8 mouse cellular contexts compared by ENCODE assay signal in genomic region chr4:150138084-150138543, GRCm38 (mm10). TPM values are rescaled to one million over a fixed set of nuclear protein-coding genes. Genes with fewer than 3 reads are reported as not detected.
DNase-seq lines count a peak whose midpoint lies in the region; ATAC-seq and TF ChIP-seq lines count a peak whose summit lies in the region.

No protein-coding gene starts in this region.

- DNase-seq in 3134 (ENCODE audit: extremely low read depth, insufficient read length, low spot score), result peak; percentile 70
- peak; percentile 37 for DNase-seq in T-cell, adult 2 months (ENCODE audit: low spot score)
- DNase-seq in gastrocnemius, postnatal 25 days, result peak; percentile 26
- peak; percentile 49 for DNase-seq in kidney, adult 18-20 months
- DNase-seq in splenic B cell, adult 2 months (ENCODE audit: low read depth, low spot score), result peak; percentile 81

- no peaks in the 10 kb centered on the region for H3K4me1 ChIP-seq in cortical plate, adult 2 months (ENCODE audit: control insufficient read depth, insufficient read depth, low read length)
- peaks cover 11% of the 10 kb centered on the region for H3K4me1 ChIP-seq in limb, embryonic 13.5 days
- peaks cover 13% of the 10 kb centered on the region for H3K4me1 ChIP-seq in midbrain, embryonic 13.5 days (replicated peaks)

- peak overlapping the region; percentile 55; the same call in 1 of the 2 replicates for H3K9ac ChIP-seq in limb, embryonic 13.5 days
- H3K9ac ChIP-seq in midbrain, embryonic 13.5 days (replicated peaks), result peak overlapping the region; percentile 50

- no peaks in the 10 kb centered on the region for H3K36me3 ChIP-seq in limb, embryonic 13.5 days
- no peaks in the 10 kb centered on the region for H3K36me3 ChIP-seq in midbrain, embryonic 13.5 days
- no peaks in the 10 kb centered on the region for H3K36me3 ChIP-seq in splenic B cell, adult 2 months (ENCODE audit: control insufficient read depth, insufficient read depth, low read length, poor library complexity, severe bottlenecking)

- peak; percentile 52; the same call in 1 of the 2 replicates for ATAC-seq in limb, embryonic 13.5 days (ENCODE audit: low FRiP score, low read depth)
- peak; percentile 74 for ATAC-seq in midbrain, embryonic 13.5 days

- H3K4me3 ChIP-seq in cortical plate, adult 2 months (ENCODE audit: insufficient read depth, low read length), result peak overlapping the region; percentile 4; the same call in 1 of the 2 replicates
- H3K4me3 ChIP-seq in limb, embryonic 13.5 days, result peak overlapping the region; percentile 28
- peak overlapping the region; percentile 30 for H3K4me3 ChIP-seq in midbrain, embryonic 13.5 days (replicated peaks)

- H3K27me3 ChIP-seq in limb, embryonic 13.5 days, result no peaks in the 10 kb centered on the region
- H3K27me3 ChIP-seq in midbrain, embryonic 13.5 days, result peaks cover 5% of the 10 kb centered on the region; the same call in 1 of the 2 replicates
- no peaks in the 10 kb centered on the region for H3K27me3 ChIP-seq in splenic B cell, adult 2 months (ENCODE audit: control insufficient read depth, insufficient read depth, low read length, poor library complexity, severe bottlenecking)

- TF ChIP-seq POLR2A in cortical plate, adult 2 months (IDR thresholded peaks at IDR 0.05; ENCODE audit: extremely low read depth, insufficient read depth, low read length), result peak; percentile 57; the same call in 1 of the 2 replicates

- peak overlapping the region; percentile 57 for H3K4me2 ChIP-seq in limb, embryonic 13.5 days (replicated peaks)
- H3K4me2 ChIP-seq in midbrain, embryonic 13.5 days (replicated peaks), result peak overlapping the region; percentile 44

- 19% methylated on average over 9 of the region's 9 CpGs for WGBS in limb, embryonic 13.5 days
- WGBS in midbrain, embryonic 13.5 days, result 22% methylated on average over 9 of the region's 9 CpGs

- H3K27ac ChIP-seq in cortical plate, adult 2 months (ENCODE audit: insufficient read depth, low read length), result no peak overlapping the region
- no peak overlapping the region for H3K27ac ChIP-seq in limb, embryonic 13.5 days
- H3K27ac ChIP-seq in midbrain, embryonic 13.5 days, result no peak overlapping the region

- no peak for TF ChIP-seq CTCF in cortical plate, adult 2 months (IDR thresholded peaks at IDR 0.05; ENCODE audit: extremely low read depth, insufficient read depth, low read length)

- no peaks in the 10 kb centered on the region for H3K9me3 ChIP-seq in limb, embryonic 13.5 days
- H3K9me3 ChIP-seq in midbrain, embryonic 13.5 days, result no peaks in the 10 kb centered on the region

RNA-seq across cellular contexts. Expression of gene Slc2a7, which starts 10.7 kb away (rescaled TPM):
- not detected in 2 replicates for polyA plus RNA-seq in cortical plate, adult 2 months (2012; rRNA removed)
- total RNA-seq in gastrocnemius, postnatal 25 days (2021), result not detected
- polyA plus RNA-seq in limb, embryonic 13.5 days (2015; fragmentation: Nextera tagmentation; extraction: Ambion mirVana), result not detected in 2 replicates
- polyA plus RNA-seq in midbrain, embryonic 13.5 days (2015; fragmentation: Nextera tagmentation; extraction: Ambion mirVana), result not detected in 2 replicates

RNA-seq across cellular contexts. Expression of gene Slc2a5, which starts 19.0 kb away (rescaled TPM):
- 9.3 and 10.1 TPM in 2 replicates for polyA plus RNA-seq in cortical plate, adult 2 months (2012; rRNA removed)
- total RNA-seq in gastrocnemius, postnatal 25 days (2021), result under 1 TPM in 1 of 2 experiments, not detected in 1; 0.54 TPM
- 2.2 TPM in 2 replicates for polyA plus RNA-seq in limb, embryonic 13.5 days (2015; fragmentation: Nextera tagmentation; extraction: Ambion mirVana)
- 1.7 and 2.0 TPM in 2 replicates for polyA plus RNA-seq in midbrain, embryonic 13.5 days (2015; fragmentation: Nextera tagmentation; extraction: Ambion mirVana)

RNA-seq across cellular contexts. Expression of gene Gpr157, which starts 50.9 kb away (rescaled TPM):
- 1.9 and 2.0 TPM in 2 replicates for polyA plus RNA-seq in cortical plate, adult 2 months (2012; rRNA removed)
- 10 to 100 TPM; 22.8 to 35.7 TPM for total RNA-seq in gastrocnemius, postnatal 25 days (2021)
- polyA plus RNA-seq in limb, embryonic 13.5 days (2015; fragmentation: Nextera tagmentation; extraction: Ambion mirVana), result 1.2 TPM in 2 replicates
- polyA plus RNA-seq in midbrain, embryonic 13.5 days (2015; fragmentation: Nextera tagmentation; extraction: Ambion mirVana), result 0.15 and 0.26 TPM in 2 replicates

Comparison
In these comparisons a context has a peak if more than half of its experiments do, and no peak if none do; other contexts are left out.
1. DNase-seq: peak in every context shown above with its lines; median percentile 81 in splenic B cell, adult 2 months; 70 in 3134; 49 in kidney, adult 18-20 months; 37 in T-cell, adult 2 months; 26 in gastrocnemius, postnatal 25 days.